8 mouse cellular contexts compared by ENCODE assay signal in genomic region chr4:8921477-8922385, GRCm38 (mm10).
A peak's percentile ranks its signal among the peaks of the same experiment; 100 is the strongest.
DNase-seq lines count a peak whose midpoint lies in the region; ATAC-seq and TF ChIP-seq lines count a peak whose summit lies in the region.

No protein-coding gene starts in this region.

- H3K4me1 ChIP-seq in lung, embryonic 14.5 days (ENCODE audit: insufficient read depth), result peaks cover 9% of the 10 kb centered on the region; the same call in 1 of the 2 replicates
- peaks cover 5% of the 10 kb centered on the region; the same call in 1 of the 2 replicates for H3K4me1 ChIP-seq in lung, adult 2 months (ENCODE audit: control insufficient read depth, insufficient read depth, low read length)
- H3K4me1 ChIP-seq in forebrain, embryonic 12.5 days, result peaks cover 46% of the 10 kb centered on the region
- peaks cover 12% of the 10 kb centered on the region for H3K4me1 ChIP-seq in liver, embryonic 12.5 days
- peaks cover 9% of the 10 kb centered on the region for H3K4me1 ChIP-seq in stomach, embryonic 16.5 days (ENCODE audit: control insufficient read depth, insufficient read depth, low read length)

- TF ChIP-seq CTCF in lung, embryonic 14.5 days (IDR thresholded peaks at IDR 0.05; ENCODE audit: low read depth), result no peak
- TF ChIP-seq CTCF in lung, adult 2 months (IDR thresholded peaks at IDR 0.05; ENCODE audit: insufficient read depth, low read length), result no peak

- H3K27me3 ChIP-seq in lung, embryonic 14.5 days (ENCODE audit: insufficient read depth, low read length), result no peaks in the 10 kb centered on the region
- no peaks in the 10 kb centered on the region for H3K27me3 ChIP-seq in forebrain, embryonic 12.5 days
- peaks cover 18% of the 10 kb centered on the region; the same call in 1 of the 2 replicates for H3K27me3 ChIP-seq in liver, embryonic 12.5 days (replicated peaks)
- no peaks in the 10 kb centered on the region for H3K27me3 ChIP-seq in stomach, embryonic 16.5 days (ENCODE audit: control insufficient read depth, insufficient read depth, low read length)

- TF ChIP-seq POLR2A in lung, adult 2 months (IDR thresholded peaks at IDR 0.05; ENCODE audit: borderline replicate concordance, extremely low read depth, low read depth, low read length), result no peak

- H3K9me3 ChIP-seq in lung, embryonic 14.5 days (ENCODE audit: low read depth, low read length), result no peaks in the 10 kb centered on the region
- H3K9me3 ChIP-seq in forebrain, embryonic 12.5 days, result no peaks in the 10 kb centered on the region
- no peaks in the 10 kb centered on the region for H3K9me3 ChIP-seq in liver, embryonic 12.5 days (replicated peaks)
- H3K9me3 ChIP-seq in stomach, embryonic 16.5 days (replicated peaks; ENCODE audit: control insufficient read depth, low read length), result no peaks in the 10 kb centered on the region

- peak; percentile 65; the same call in 1 of the 2 replicates for ATAC-seq in lung, embryonic 14.5 days (ENCODE audit: insufficient read depth)
- ATAC-seq in forebrain, embryonic 12.5 days (ENCODE audit: low FRiP score), result peak; percentile 55
- no peak for ATAC-seq in liver, embryonic 12.5 days
- ATAC-seq in stomach, embryonic 16.5 days (ENCODE audit: insufficient read depth, low FRiP score), result no peak

- intact Hi-C loops in left cerebral cortex, postnatal 4 days (cut with DNase I), result no loop called here
- intact Hi-C loops in left cerebral cortex, postnatal 25 days (cut with DNase I), result no loop called here

- H3K27ac ChIP-seq in lung, embryonic 14.5 days (ENCODE audit: low read depth), result no peak overlapping the region
- H3K27ac ChIP-seq in forebrain, embryonic 12.5 days, result peak overlapping the region; percentile 42; the same call in 1 of the 2 replicates
- no peak overlapping the region for H3K27ac ChIP-seq in liver, embryonic 12.5 days
- H3K27ac ChIP-seq in stomach, embryonic 16.5 days (ENCODE audit: low read length), result no peak overlapping the region

- H3K9ac ChIP-seq in lung, embryonic 14.5 days, result peak overlapping the region; percentile 38
- peak overlapping the region; percentile 36; the same call in 1 of the 2 replicates for H3K9ac ChIP-seq in forebrain, embryonic 12.5 days
- H3K9ac ChIP-seq in liver, embryonic 12.5 days, result no peak overlapping the region
- H3K9ac ChIP-seq in stomach, embryonic 16.5 days (ENCODE audit: low read length), result peak overlapping the region; percentile 47

- H3K4me2 ChIP-seq in lung, embryonic 14.5 days, result peak overlapping the region; percentile 60
- peak overlapping the region; percentile 51 for H3K4me2 ChIP-seq in forebrain, embryonic 12.5 days
- peak overlapping the region; percentile 58 for H3K4me2 ChIP-seq in liver, embryonic 12.5 days
- peak overlapping the region; percentile 47 for H3K4me2 ChIP-seq in stomach, embryonic 16.5 days (ENCODE audit: low read depth, low read length)

- 15% methylated on average over 31 of the region's 31 CpGs for WGBS in lung, embryonic 14.5 days
- 31% methylated on average over 31 of the region's 31 CpGs for WGBS in lung, adult 2 months
- 4% methylated on average over 31 of the region's 31 CpGs for WGBS in forebrain, embryonic 12.5 days
- 13% methylated on average over 31 of the region's 31 CpGs for WGBS in liver, embryonic 12.5 days (ENCODE audit: insufficient replicate concordance)
- 16% methylated on average over 31 of the region's 31 CpGs for WGBS in stomach, embryonic 16.5 days

- peak overlapping the region; percentile 20; the same call in 1 of the 2 replicates for H3K4me3 ChIP-seq in lung, embryonic 14.5 days (ENCODE audit: low read depth, low read length)
- no peak overlapping the region for H3K4me3 ChIP-seq in lung, adult 2 months (replicated peaks; ENCODE audit: extremely low read depth, low read depth, low read length)
- H3K4me3 ChIP-seq in forebrain, embryonic 12.5 days (replicated peaks), result peak overlapping the region; percentile 18
- peak overlapping the region; percentile 19 for H3K4me3 ChIP-seq in liver, embryonic 12.5 days
- peak overlapping the region; percentile 9; the same call in 1 of the 2 replicates for H3K4me3 ChIP-seq in stomach, embryonic 16.5 days (replicated peaks; ENCODE audit: low read length)

- no peaks in the 10 kb centered on the region for H3K36me3 ChIP-seq in lung, embryonic 14.5 days (ENCODE audit: insufficient read depth)
- no peaks in the 10 kb centered on the region for H3K36me3 ChIP-seq in forebrain, embryonic 12.5 days (replicated peaks)
- H3K36me3 ChIP-seq in liver, embryonic 12.5 days, result no peaks in the 10 kb centered on the region
- no peaks in the 10 kb centered on the region for H3K36me3 ChIP-seq in stomach, embryonic 16.5 days (ENCODE audit: control insufficient read depth, insufficient read depth, low read length)

- peak; percentile 39 for DNase-seq in lung, embryonic 14.5 days
- no peak for DNase-seq in lung, adult 2 months
- no peak for DNase-seq in left cerebral cortex, postnatal 4 days
- DNase-seq in left cerebral cortex, postnatal 25 days (ENCODE audit: low spot score in 2 of 2), result no peak
- no peak for DNase-seq in adrenal gland, adult 18-20 months (ENCODE audit: low spot score in 2 of 2)

Comparison
In these comparisons a context has a peak if more than half of its experiments do, and no peak if none do; other contexts are left out.
1. ATAC-seq: peak in lung, embryonic 14.5 days (single experiment) and forebrain, embryonic 12.5 days (single experiment); none in liver, embryonic 12.5 days (single experiment) and stomach, embryonic 16.5 days (single experiment).
2. Peak in every context shown above with its lines, with median percentiles within 50 percentile points of each other: H3K4me2 ChIP-seq.